Mouse (Mus musculus): ENCODE measurements at regions not wholly inside any gene's neighbourhood (a gene's known extent, or its start where the extent isn't known, plus 50 kb on each side); places are given as distances from the start of the nearest gene placed in this dataset.

DNA sequence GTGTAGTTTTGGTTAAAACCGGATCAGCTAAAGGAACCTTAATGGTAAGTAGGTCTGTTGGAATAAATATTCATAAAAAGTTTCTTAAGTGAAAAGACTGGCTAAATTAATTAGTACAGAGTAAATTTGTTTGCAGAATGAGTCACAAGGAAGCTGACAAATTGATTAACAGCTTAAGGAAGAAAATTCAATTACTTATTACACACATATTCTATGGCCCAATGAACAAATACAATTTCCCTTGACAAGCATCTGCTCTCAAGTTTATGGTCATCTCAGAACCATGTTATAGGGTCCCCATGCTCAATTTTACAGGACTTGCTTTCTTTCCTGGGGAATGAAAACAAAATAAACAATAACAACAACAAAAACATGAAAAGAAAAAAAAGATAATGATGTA, 231.4 kb upstream of the Frg1 start:
- DNase-seq (ENCODE audit: low spot score in 2 of 2): no peak

GRCm38 (mm10) chr8:41644626-41645025, 227.8 kb upstream of the Frg1 start:
- no peak for DNase-seq (ENCODE audit: low spot score in 2 of 2)

DNA sequence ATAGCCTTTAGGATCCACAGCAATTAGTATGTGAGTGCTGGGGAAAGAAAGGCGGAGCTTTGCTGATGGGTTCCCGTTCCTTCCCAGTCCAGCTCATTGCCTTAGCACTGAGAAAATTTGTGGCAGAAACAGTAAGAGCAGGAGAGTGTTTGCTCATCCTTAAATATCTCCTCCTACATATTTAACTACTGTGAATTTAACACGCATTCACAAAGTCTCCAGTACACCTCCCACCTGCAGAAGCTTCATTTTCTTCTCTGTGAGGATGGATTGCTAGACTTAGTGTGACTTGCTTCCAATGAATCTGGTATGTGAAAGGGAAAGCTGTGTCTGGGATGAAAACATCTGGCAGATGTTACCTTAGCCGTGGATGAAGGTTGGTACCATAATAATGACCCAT, 207.0 kb upstream of the Frg1 start:
- no peak for DNase-seq (ENCODE audit: low spot score in 2 of 2)

DNA sequence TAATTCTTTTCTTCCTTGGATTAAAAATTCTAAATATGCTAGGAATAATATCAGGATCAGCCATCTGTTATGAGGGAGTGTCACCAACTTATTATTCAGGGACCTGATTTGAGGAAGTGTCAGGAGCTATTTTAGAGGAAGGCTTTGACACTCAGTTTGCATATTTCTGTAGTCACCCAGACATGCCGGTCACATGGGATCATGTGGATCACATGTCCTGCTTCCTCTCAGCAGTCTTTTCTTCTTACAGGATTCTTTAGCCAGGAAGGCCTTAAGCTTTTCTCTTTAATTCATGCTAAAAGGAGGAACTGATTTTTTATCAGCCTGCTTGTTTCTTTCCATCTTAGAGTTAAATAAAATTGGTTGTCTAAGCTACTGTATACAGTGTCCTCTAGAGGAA, 183.4 kb upstream of the Frg1 start:
- DNase-seq (ENCODE audit: low spot score in 2 of 2): no peak

GRCm38 (mm10) chr8:41594446-41594845, 177.6 kb upstream of the Frg1 start:
- DNase-seq (ENCODE audit: low spot score in 2 of 2): no peak

- DNase-seq (ENCODE audit: low spot score in 2 of 2): no peak
Observed at GRCm38 (mm10) chr8:41593666-41594042, 176.8 kb upstream of the Frg1 start.

- no peak for DNase-seq (ENCODE audit: low spot score in 2 of 2)
Observed at GRCm38 (mm10) chr8:41592741-41593665, 176.1 kb upstream of the Frg1 start.

GRCm38 (mm10) chr8:41592174-41592573, 175.3 kb upstream of the Frg1 start:
- no peak for DNase-seq (ENCODE audit: low spot score in 2 of 2)

- DNase-seq (ENCODE audit: low spot score in 2 of 2): no peak
Observed at GRCm38 (mm10) chr8:41588157-41588556, 171.3 kb upstream of the Frg1 start.

DNA sequence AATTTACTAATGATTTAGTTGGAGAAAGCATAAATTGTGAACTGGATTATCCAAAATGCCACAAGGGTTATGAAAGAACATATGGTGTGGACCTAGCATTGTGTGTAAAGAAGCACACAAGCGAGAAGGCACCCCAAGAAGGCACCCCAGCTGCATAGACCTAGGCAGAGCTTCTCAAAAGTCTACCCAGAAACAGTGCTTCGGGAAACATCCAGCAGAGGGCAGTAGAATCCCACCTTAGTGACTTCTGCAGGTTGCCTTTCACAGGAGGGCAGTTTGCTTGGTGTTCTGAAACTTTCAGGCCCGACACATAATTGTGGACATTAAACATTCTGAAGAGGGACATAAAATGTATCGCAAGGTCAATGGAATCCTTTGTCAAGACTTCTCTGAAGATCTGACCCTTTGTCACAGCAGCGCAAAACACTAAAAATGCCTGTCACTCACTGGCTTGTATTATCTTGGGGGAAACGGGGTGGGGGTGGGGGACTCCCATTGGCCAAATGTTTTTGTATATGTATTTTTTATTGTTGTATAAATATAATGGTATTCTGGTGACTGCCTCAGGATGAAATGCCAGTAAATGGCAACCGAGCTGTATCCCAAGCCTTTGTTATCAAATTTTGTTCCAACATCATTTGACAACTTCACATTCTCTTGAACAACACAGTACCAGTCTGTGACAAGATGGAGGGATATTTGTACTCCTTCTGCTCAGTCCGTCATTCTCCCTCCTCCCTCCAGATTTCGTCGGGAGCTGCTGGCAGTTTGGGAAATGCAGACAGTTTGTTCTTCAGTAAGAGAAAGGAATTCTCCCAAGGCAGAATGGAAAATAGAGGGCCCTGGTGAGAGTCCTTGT, 156.4 kb upstream of the Frg1 start:
- DNase-seq (ENCODE audit: low spot score in 2 of 2): peak; percentile 79 to 84

- no peak for DNase-seq (ENCODE audit: low spot score in 2 of 2)
Observed at GRCm38 (mm10) chr8:41570566-41570965, 153.7 kb upstream of the Frg1 start.

GRCm38 (mm10) chr8:41561995-41562394, 145.1 kb upstream of the Frg1 start:
- no peak for DNase-seq (ENCODE audit: low spot score in 2 of 2)

DNA sequence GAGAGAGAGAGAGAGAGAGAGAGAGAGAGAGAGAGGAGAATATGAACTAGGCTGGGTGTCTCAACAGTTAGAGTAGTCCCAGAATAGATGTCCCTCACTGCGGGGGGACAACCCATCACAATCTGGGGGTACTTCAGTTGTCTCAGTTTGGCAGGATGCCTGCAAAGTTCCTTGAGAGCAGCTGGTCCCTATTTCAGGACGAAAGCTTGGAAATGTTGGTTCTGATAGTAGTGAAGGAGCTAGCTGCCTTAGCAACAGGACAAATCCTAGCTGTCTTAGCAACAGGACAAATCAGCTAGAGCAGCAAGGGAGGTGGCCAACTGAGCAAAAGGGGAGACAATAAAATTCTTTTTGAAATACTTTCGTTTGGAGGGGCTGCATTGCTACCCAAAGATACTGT, 139.9 kb upstream of the Frg1 start:
- no peak for DNase-seq (ENCODE audit: low spot score in 2 of 2)

DNA sequence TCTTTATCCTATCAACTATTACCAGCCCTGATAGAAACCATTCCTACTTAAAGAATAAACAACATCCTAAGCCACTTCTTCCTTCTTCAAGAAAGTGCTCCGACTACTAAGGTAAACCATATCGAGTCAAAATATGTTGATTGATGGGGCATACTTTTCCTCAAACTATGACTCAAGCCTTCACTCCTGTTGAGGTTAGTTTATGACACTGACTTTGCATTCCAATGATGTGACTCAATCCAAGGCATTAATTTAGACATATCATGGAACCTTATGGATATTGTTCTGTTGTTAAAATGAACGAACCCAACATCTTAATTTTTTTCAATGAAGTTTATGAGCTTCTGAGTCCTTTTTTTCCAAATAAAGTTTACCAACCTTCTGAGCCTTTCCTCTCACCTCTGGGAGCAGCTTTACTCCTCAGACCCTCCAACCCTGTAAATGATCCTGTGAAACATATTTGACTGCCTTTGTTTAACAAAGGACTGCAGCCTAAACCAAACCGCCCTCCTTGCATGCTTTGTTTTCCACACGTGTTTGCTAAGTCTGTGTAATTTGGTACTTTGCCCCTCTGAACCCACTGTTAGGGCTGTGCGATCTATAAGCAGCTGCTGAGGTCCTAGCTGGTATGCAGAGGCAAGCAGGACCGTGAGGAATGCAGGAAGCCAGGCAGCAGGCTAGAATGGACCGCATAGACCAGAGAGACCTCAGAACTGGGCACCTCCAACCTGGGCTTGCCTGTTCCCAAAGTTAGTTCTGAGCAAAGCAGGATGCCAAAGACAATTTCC, 136.1 kb upstream of the Frg1 start:
- no peak for DNase-seq (ENCODE audit: low spot score in 2 of 2)

DNA sequence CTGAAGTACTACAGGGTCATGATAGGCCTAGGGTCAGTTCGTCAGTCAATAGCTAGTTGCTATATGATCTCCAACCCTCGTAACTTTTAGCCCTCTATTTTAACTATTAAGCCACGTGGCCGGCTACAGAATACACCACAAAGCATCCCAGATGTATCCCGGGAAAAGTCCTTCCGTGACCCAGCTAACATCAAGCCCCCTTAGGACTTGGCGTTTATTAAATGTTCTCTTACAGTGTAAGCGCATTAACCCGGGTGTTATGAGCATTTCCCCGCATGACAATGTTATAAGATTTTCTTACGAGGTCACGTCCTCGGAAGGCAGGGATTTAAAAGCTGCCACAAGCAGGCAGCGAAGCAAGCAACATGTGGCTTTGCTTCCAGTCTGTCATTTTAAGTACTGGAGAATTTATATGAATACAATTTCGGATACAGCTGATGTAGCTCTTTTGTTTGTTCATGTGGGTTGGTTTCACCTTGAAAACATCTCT, 135.1 kb upstream of the Frg1 start:
- DNase-seq (ENCODE audit: low spot score in 2 of 2): no peak

DNA sequence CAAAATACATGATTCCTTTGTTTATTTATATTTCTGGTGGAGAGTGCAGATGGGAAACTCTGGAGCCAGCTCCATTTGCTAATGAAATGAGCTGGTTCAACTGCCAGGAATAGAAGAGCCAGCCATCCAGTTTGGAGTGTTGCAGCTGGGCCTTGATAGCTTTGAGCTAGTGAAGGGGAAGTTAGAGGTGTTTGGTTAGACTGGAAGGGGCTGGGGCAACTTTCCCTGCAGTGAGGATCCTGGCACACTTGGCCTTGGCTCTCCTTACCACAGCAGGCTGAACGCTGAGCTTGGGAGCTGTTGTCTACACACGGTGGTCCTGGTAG, 133.2 kb upstream of the Frg1 start:
- no peak for DNase-seq (ENCODE audit: low spot score in 2 of 2)

DNA sequence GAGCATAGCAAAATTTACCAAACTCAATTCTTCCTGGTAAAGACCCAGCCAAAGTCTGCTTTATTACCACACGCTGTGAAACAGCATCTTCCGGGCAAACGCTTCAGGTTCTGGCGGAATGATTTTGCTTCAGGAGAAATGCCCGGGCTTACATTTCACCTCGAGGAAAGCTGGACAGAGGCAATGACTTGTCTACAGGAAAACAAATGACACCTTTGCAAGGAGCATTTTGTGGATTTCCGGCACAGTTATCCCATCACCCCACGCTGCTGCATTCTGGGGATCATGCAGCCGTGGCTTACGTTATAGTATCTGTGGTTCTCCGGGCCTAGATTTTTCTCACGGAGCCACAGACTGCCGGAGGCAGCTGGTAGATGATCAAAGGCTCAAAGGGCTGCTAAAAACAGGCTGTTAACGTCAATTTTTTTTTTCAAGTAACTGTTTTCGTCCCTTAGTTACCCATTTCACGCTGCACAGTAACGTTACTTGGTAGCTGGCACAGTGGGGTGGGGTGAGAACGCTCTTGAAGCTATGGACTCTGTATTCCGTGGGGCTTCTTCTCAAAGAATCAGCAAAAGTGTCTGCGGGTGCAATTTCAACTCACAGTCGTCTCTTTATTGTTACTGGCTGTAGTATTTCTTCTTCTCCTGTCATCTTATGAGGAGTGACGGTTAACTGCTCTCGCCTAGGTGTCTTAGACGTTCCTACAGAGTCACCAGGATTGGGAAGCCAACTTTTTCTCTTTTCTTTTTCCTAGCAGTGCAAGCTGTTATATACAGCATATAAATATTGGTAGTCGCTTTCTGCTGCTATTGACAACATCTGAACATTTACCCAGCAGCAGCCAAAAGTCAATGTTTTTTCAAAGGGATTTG, 132.6 kb upstream of the Frg1 start:
- no peak for DNase-seq (ENCODE audit: low spot score in 2 of 2)

DNA sequence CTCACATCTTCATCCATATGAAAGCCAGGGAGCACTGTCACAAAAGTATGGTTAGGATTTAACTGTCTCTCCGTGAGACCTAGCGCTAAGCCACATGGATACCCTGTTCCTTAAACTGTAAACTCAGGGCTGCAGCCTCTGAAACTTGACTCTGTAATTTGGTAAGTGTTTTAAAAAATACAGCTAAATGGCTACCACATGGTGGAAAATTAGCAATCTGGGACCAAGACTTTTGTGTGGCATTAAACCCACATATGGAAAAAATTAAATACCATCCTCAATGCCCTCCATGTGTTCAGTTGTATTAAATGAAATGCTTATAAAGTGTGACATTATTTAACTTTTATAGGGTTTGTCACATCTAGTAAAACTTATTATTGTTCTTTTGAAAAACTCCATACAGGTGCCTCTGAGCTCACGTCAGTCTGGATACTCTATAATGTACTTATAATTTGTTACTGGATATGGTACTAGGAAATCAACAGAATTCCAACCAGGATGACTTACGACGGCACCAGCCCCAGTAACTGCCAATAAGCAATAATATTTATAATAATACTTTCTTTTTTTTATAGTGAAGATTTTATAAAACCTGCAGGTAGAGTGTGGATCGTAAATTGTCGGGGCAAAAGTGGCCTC, 131.0 kb upstream of the Frg1 start:
- no peak for DNase-seq (ENCODE audit: low spot score in 2 of 2)

DNA sequence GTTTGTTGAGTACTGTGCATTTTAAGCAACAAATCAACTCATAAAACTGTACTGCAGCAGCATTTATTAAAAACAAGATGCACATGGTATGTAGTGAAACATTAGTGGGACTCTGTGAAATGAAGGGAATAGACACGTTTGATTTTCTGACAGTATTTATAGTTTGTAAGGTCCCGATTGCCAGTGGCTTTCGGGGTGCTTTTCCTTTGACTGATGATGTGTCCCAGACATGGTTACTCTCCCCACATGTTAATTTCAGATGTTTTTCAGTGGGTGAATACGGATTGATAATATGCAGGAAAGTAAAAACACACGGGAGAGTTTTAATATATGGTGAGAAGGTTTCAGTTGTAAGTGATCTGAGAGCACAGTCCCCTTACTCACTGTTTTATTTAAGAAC, 115.3 kb upstream of the Frg1 start:
- no peak for DNase-seq (ENCODE audit: low spot score in 2 of 2)

DNA sequence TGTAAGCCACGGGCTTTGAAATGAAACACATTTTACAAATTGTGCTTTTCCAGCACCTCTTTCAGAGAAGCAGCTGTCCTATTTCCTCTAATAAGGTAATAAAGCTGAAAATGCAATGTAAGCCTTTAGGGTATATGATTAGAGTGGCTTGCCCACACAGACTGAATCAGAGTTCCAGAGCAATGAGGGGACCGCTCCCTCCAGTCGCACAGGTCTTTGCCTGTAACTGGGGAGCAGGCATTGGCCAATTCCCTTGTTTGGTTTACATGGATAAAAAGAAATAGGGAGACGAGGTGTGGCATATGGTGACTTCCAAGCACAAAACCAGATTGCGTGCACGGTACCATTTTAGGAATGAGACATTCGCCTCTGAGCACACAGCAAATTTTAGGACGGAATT, 112.7 kb upstream of the Frg1 start:
- DNase-seq (ENCODE audit: low spot score in 2 of 2): no peak

DNA sequence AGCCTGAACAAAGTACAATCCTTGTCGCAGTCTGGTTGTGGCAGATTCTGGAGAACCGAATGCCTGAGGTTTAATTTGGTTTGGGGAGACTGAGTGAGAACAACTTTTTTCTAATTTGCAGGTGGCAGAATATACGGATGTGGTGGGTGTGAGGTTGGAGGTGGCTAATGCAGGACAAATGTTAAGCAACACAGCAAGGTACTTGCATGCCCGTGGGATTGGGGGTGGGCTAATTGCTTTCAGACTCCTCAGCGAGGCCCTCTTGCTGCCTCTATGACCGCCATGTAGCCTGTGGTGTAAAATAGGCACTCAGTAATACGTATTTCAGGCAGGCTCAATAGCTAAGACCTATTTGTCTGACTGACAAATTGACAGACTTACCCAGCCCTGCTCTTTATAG, 109.4 kb upstream of the Frg1 start:
- DNase-seq (ENCODE audit: low spot score in 2 of 2): no peak

Measured in frontal cortex, postnatal 25 days (tissue).